11 mouse cellular contexts compared by ENCODE assay signal in genomic region chrX:36474103-36474751, GRCm38 (mm10). TPM values are rescaled to one million over a fixed set of nuclear protein-coding genes. Genes with fewer than 3 reads are reported as not detected.
DNase-seq lines count a peak whose midpoint lies in the region; TF ChIP-seq lines count a peak whose summit lies in the region.
"Had no signal": no experiment of that assay in that cellular context is flagged by ENCODE, and none has a peak within 500 bp of the region (broad histone marks: within the 10 kb centered on the region; RNA-seq: fewer than 3 reads in every experiment).

No protein-coding gene starts in this region.

- peak; percentile 75 for TF ChIP-seq CTCF in layer of hippocampus, adult 2 months (conservative IDR thresholded peaks at IDR 0.05)

- intact Hi-C loops in gastrocnemius, postnatal 14 days (cut with DNase I; ENCODE audit: low total_unique reads): no loop called here
- intact Hi-C loops in heart, postnatal 14 days (cut with DNase I): no loop called here

- no peak overlapping the region for H3K4me3 ChIP-seq in layer of hippocampus, adult 2 months
- H3K4me3 ChIP-seq: forebrain, embryonic 10.5 days had no signal

- peak in 1 of 2 experiments; percentile 23 for DNase-seq in layer of hippocampus, adult 2 months (ENCODE audit: low spot score in 2 of 2)
- DNase-seq in layer of hippocampus, adult 9-10 months (ENCODE audit: low spot score): no peak
- peak; percentile 70 for DNase-seq in CD4-positive, CD25-positive, alpha-beta regulatory T cell, adult 2 months (ENCODE audit: low read depth, low spot score)
- DNase-seq in T-cell, adult 2 months (ENCODE audit: low spot score): peak; percentile 32
- DNase-seq in naive thymus-derived CD4-positive, alpha-beta T cell, adult 2 months (ENCODE audit: low read depth): peak; percentile 66
- DNase-seq in gastrocnemius, postnatal 14 days: no peak
- no peak for DNase-seq in heart, postnatal 14 days
- DNase-seq in frontal cortex, postnatal 25 days (ENCODE audit: low spot score in 2 of 2): no peak
- DNase-seq: cerebellum, adult 18-20 months; kidney, postnatal 14 days had no signal

- H3K27ac ChIP-seq in layer of hippocampus, adult 2 months: no peak overlapping the region
- H3K27ac ChIP-seq: forebrain, embryonic 10.5 days had no signal

RNA-seq across cellular contexts. Expression of gene Gm14569, which starts 17.4 kb away (rescaled TPM):
- total RNA-seq in layer of hippocampus, adult 2 months (2021): 1 to 10 TPM; 2.0 TPM
- not detected for total RNA-seq in gastrocnemius, postnatal 14 days (2021)
- not detected for total RNA-seq in heart, postnatal 14 days (2021)

Comparison
In these comparisons a context has a peak if more than half of its experiments do, and no peak if none do; other contexts are left out.
1. DNase-seq: peak in CD4-positive, CD25-positive, alpha-beta regulatory T cell, adult 2 months (single experiment), T-cell, adult 2 months (single experiment) and naive thymus-derived CD4-positive, alpha-beta T cell, adult 2 months (single experiment); none in layer of hippocampus, adult 9-10 months (single experiment), gastrocnemius, postnatal 14 days (single experiment), heart, postnatal 14 days (0 of 2) and frontal cortex, postnatal 25 days (0 of 2).